Mouse (Mus musculus) yolk sac, embryonic 10.5 days (tissue): ENCODE data around the gene Sorcs3.

Source experiments
- DNase-seq: peaks from one replicate; pipeline ENCODE4 v3.0.0-alpha.2; 2017; ENCODE audit warnings: low spot score

Gene Sorcs3

GRCm38 (mm10) chr19:48391551-48391950 is 185.7 kb downstream of the Sorcs3 start:
- DNase-seq, result no peak

GRCm38 (mm10) chr19:48404774-48405495 is 199.1 kb downstream of the Sorcs3 start:
- DNase-seq, result no peak

DNA sequence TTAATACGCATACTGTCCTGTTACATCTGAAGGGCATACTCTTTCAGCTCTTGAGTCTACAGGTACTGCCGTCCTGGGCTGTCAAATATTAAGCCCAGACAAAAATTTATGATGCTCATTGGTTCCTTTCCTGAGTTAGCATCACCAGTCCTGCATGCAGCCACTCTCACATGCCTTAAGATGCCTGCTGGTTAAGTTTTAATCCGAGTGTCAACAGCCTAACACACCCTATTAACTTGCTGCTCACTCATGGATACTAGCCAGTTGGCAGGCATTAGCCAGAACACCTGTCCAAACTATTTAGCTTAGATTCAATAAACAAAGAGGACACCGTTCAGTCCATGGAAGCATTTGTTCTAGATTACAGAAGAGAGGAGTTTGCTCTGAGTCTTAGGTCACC is 202.4 kb downstream of the Sorcs3 start:
- DNase-seq, result no peak

DNA sequence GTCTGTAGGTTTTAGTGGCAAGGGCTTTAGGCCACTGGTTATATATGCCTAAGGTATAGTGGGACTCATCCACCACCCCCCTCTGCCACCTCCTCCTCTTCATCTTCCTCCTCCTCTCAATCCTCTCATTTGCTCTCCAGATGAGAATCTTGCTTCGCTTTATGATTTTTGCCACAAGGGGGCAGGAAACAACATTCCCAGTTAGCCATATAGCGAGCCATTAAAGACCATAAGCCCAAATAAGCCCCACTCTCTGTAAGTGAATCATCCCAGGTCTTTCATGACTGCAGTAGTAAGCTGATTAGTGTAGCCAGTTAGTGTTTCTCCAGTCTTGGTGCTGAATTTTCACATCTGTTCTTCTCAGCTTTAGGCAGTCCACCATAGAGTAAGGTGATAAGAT is 205.5 kb downstream of the Sorcs3 start:
- DNase-seq, result no peak

DNA sequence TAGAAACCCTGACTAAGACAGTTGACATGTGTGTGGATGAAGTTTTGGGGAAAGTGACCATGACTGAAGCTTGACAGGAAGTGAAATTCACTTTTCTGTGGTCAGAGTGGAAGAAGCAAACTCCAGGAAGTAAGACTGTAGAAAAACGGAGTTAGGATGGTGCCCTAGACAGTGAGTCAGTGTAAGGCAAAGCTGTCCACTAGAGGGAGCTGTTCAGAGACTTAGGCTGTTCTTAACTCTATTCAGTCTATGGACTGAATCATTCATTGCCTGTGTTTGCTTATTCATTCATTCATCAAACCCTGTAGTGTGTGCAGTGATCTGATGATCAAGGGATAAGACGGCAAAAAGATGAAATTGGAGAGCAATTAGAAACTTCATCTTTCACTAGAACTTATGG is 208.0 kb downstream of the Sorcs3 start:
- no peak for DNase-seq

DNA sequence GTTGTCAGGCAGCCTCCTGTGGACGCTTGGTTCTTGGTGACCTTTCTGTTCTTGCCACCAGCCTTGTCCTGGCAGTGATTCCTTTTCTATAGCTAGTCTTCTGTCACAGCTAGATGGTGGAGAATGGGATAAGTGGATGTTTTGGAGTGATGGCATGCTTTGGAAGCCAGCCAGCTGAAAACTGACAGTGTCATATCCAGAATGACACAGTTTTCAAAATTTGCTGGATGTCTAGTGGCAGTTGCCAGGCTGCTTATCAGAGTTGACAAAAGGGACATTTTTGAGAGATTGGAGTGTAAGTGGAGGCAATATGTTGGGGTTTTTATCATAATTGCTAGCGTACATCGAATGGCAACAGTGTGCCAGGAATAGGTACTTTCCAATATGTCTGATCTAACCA is 212.5 kb downstream of the Sorcs3 start:
- DNase-seq, result no peak

GRCm38 (mm10) chr19:48429263-48429662 is 223.4 kb downstream of the Sorcs3 start:
- DNase-seq, result no peak

- DNase-seq, result no peak
Measured at GRCm38 (mm10) chr19:48429755-48430154, 223.9 kb downstream of the Sorcs3 start.

DNA sequence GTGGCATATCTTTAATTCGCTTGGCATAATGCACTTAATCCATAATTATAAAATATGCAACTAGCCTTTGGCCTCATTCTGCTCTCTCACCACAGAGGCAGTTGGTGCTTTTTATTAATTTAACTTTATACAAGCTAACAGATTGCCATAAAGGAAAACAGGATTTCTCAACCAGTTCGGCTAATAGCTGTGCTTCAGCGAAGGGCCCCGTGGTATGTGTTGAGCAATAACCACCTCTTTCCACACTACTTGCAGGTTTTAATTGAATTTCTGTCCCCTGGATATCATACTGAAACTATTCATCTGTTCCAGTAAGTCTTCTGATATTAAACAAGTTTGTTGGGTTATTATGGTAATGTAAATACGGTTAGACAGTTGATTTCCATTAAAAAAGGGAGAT is 224.5 kb downstream of the Sorcs3 start:
- DNase-seq, result no peak

DNA sequence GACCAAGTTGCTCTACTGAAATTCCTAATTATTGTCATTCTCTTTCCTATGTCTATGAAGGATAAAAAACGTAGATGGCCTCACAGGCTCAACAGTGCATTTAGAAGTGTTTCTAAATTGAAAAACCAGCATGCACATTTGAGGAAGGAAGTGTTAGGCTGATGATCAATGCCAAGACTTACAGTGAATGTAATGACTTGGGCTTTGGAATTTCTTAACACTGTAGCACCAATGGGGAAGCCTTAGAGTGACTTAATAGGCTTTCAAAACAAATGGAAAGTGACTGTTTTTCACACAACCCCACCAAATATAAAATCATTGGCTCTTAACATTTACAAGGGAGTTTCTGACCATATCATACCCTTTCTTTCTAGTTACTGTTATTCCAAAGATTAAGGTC is 232.6 kb downstream of the Sorcs3 start:
- DNase-seq, result no peak

- DNase-seq, result no peak
Measured at GRCm38 (mm10) chr19:48461141-48461540, 255.3 kb downstream of the Sorcs3 start.

DNA sequence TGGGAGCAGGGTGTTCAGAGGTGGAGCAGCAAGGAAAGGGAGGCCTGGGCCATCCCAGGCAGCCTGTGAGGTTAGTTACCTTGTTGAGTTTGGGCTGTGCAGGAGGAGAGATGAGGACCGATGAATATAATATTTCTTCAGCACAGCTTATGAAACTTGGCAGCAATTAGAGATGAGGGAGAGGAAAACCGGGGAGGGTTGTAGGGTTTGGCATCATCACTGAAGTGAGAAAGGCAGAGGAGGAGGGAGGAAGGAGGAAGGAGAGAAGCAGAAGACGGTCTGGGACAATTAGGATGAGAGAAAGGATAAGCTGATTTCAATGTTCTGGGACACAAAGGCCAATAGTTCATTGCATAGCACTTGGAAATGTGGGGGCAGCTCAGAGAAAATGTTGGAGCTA is 256.6 kb downstream of the Sorcs3 start:
- no peak for DNase-seq

GRCm38 (mm10) chr19:48463494-48463893 is 257.7 kb downstream of the Sorcs3 start:
- DNase-seq, result no peak

DNA sequence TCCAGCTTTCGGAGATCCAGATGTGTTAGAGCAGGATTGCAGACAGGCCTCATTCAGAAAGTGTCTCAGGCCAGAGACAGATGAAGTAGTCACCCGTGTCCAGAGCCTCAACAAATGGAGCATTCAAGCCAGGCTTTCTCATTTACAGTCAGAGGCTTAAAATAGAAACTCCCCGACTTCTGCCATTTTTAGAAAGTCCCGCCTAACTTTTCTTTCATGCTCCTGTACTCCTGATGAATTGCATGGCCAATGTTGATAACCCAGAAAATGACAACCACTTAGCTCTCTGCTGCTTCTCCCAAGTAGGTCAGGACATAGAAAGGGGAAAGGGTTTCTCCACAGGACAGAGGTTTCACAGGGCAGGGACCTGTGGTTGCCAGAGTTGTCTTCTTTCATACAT is 261.6 kb downstream of the Sorcs3 start:
- DNase-seq, result no peak

DNA sequence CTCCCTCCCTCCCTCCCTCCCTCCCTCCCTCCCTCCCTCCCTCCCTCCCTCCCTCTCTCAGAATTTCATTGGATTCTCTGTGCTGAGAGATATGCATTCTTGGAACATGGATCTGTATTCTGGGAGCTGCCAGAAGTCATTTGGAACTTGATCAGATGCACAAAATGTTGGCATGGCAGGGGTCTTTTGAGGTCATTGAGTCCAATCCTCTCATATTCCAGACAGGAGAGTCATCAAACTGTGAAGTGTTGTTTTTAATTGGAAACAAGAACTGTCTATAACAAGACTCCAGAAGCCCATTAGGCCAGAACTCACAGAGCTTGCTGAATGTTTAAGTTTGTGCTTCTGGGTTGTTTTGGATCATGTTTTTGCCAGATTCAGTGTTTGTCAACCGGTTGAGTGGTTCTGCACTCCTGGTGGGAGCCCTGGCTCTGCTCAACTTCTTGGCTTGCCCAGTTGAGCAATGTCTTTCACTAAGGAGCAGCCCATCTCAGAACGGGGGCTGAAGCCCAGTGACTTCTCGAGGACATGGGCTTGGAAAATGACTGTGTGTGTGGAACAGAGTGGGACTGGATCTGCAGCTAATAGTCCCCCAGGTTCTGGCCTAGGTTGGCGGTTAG is 264.1 kb downstream of the Sorcs3 start:
- DNase-seq, result no peak

GRCm38 (mm10) chr19:48471927-48472326 is 266.1 kb downstream of the Sorcs3 start:
- DNase-seq, result no peak

- no peak for DNase-seq
Measured at GRCm38 (mm10) chr19:48475784-48476410, 270.1 kb downstream of the Sorcs3 start.

- DNase-seq, result no peak
Measured at GRCm38 (mm10) chr19:48478864-48479263, 273.0 kb downstream of the Sorcs3 start.

DNA sequence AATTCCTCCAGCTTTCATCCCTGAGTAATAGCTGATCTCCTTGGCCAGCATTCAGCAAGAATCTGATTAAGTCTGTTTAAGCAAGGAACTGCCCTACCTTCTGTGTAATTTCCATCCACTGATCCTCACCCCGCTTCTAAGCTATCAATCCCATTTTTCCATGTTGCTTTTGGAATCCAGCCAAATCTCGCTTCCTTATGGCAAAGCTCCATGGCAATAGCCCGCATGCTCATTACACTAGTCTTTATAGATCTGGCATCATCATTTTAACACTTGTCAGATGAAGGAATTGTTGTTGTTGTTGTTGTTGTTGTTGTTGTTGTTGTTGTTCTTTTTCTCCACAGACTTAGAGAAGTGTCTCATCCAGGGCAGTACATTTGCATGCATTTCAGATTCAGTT is 277.1 kb downstream of the Sorcs3 start:
- no peak for DNase-seq

- DNase-seq, result no peak
Measured at GRCm38 (mm10) chr19:48491111-48491510, 285.3 kb downstream of the Sorcs3 start.

DNA sequence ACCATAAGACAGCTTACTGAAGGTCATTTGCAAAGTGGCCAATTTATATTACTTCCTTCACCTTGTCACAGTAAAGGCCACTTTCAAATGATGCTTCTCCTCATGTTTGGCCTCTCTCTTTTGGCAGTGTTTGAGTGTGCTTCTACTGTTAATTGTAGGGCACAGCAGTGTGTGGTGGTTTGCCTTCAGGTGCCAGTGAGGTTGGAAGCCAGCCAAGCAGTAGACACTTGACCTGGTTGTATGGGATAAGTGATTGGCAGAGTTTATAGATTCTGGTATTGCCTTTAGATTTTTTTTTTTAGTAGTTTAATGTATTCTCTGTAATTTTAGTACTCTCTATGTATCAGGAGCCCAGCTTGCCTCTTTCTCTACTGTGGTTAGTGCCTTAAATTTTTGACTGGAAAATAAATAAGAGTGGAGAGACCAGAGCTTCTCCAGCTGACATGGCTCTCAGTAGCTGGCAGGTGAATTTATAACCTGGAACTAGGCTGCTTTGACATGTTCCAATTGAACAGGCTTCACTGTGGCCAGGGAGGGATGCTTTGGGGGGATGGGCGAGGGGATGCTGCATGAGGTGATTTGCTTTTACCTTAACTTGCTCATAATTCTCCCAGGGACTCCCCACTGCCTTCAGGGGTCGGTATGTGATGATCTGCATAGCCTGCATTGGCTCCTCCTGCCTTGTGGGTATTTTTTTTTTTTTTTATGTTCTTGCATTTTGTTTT is 298.2 kb downstream of the Sorcs3 start:
- no peak for DNase-seq

- no peak for DNase-seq
Measured at GRCm38 (mm10) chr19:48523803-48524202, 318.0 kb downstream of the Sorcs3 start.
